Mouse (Mus musculus) adrenal gland, postnatal 14 days (tissue): Measurements from ENCODE around the gene Lasp1. TPM values are rescaled to one million over a fixed set of nuclear protein-coding genes. Genes with fewer than 3 reads are reported as not detected.
"Not testable (repeated sequence)": the region's sequence is repeated elsewhere in the genome, so short reads cannot be mapped to it uniquely, and the experiment has no call there.

Source experiments
- DNase-seq: peaks from one replicate; pipeline ENCODE4 v3.0.0; 2021; ENCODE audit warnings: mixed read lengths
- long read RNA-seq, 2 experiments: library from polyadenylated mRNA; stranded (forward); transcript quantifications; one replicate each; pipeline ENCODE4 v2.0.0; 2021
- total RNA-seq: library from RNA; stranded (reverse); gene quantifications from 2 replicates; pipeline ENCODE4 v1.2.3, GENCODE M21; 2021

Gene Lasp1
- 98.2 and 107 TPM in 2 replicates for total RNA-seq
- long read RNA-seq, experiment 1, transcript Lasp1-205 (3 exons, 758 nt), result minor isoform, 7 of 105 reads
- long read RNA-seq, experiment 1, transcript Lasp1-201 (7 exons, 3,540 nt), result major isoform, 72 of 105 reads
- long read RNA-seq, experiment 1, partial matches to known transcripts, result 7 of 105 reads
- long read RNA-seq, experiment 1, other reads (novel, unspliced or antisense), result 19 of 105 reads
- long read RNA-seq, experiment 2, transcript Lasp1-201 (7 exons, 3,540 nt), result major isoform, 53 of 83 reads
- long read RNA-seq, experiment 2, transcript Lasp1-205 (3 exons, 758 nt), result minor isoform, 7 of 83 reads
- long read RNA-seq, experiment 2, partial matches to known transcripts, result 2 of 83 reads
- long read RNA-seq, experiment 2, other reads (novel, unspliced or antisense), result 21 of 83 reads

GRCm38 (mm10) chr11:97798782-97799145 lies at the start of gene Lasp1:
Gene Lasp1, plus strand, starts transcription at chr11:97799000.
- DNase-seq, result peak; percentile 94

- DNase-seq, result no peak
Measured at GRCm38 (mm10) chr11:97753277-97753676, 45.5 kb upstream of the Lasp1 start.

DNA sequence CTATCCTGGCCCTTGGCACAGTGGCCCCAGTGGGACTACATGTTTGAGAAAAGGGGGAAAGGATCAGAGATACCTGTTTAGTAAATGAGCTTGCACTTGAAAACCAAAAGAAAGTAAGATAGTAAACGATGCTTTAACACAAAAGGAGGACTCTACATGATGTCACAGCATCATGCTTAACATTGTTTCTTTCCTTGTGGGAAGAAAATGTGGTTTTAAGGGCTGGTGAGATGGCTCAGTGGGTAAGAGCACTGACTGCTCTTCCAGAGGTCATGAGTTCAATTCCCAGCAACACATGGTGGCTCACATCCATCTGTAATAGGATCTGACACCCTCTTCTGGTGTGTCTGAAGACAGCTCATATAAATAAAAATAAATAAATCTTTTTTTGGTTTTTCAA lies 40.7 kb upstream of the Lasp1 start:
- DNase-seq, result no peak

- DNase-seq, result no peak
Measured at GRCm38 (mm10) chr11:97758942-97759341, 39.9 kb upstream of the Lasp1 start.

DNA sequence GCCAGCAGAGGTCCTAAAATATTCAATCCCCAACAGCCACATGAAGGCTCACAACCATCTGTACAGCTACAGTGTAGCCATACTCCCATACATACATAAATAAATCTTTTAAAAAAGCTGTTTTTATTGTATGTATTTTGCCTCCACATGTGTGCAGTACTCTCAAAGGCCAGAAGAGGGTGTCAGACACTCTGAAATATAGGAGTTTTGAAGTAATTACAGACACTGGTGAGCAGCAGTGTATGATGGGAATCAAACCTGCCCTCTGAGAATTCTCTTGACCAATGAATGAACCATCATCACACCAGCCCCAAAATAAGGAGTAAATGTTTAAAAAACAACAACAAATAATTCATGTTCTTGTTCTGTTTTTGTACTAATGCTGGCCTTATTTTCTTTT lies 37.2 kb upstream of the Lasp1 start:
- no peak for DNase-seq

GRCm38 (mm10) chr11:97766154-97766881 lies 32.5 kb upstream of the Lasp1 start, which contains the start of gene Cwc25:
Gene Cwc25, minus strand, starts transcription at chr11:97766556.
- DNase-seq, result peak; percentile 97

GRCm38 (mm10) chr11:97769704-97770103 lies 29.1 kb upstream of the Lasp1 start:
- DNase-seq, result no peak

DNA sequence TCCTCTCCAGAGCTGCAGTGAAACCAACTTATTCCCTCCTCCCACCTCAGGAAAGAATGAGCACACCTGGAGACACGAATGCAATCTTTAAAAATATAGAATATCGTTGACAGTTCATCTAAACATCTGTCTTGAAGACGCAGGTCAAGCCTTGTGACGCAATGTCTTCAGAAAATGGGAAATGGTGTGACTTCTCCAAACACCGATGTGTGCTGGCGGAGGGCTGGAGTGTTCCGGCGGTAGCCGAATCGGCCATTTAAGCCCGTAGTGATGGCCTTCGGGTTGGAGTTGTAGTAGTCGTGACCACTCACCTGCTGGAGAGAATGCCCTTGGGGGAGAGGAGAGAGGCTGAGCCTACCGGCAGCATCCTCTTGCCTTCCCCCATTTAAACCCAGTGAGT lies 27.4 kb upstream of the Lasp1 start:
- no peak for DNase-seq

GRCm38 (mm10) chr11:97775186-97775585 lies 23.6 kb upstream of the Lasp1 start:
- DNase-seq, result no peak

- no peak for DNase-seq
Measured at GRCm38 (mm10) chr11:97775808-97776496, 22.8 kb upstream of the Lasp1 start, which contains the start of gene 1700001P01Rik. Gene 1700001P01Rik, minus strand, starts transcription at chr11:97775918.

GRCm38 (mm10) chr11:97776497-97777128 lies 22.2 kb upstream of the Lasp1 start:
- no peak for DNase-seq

DNA sequence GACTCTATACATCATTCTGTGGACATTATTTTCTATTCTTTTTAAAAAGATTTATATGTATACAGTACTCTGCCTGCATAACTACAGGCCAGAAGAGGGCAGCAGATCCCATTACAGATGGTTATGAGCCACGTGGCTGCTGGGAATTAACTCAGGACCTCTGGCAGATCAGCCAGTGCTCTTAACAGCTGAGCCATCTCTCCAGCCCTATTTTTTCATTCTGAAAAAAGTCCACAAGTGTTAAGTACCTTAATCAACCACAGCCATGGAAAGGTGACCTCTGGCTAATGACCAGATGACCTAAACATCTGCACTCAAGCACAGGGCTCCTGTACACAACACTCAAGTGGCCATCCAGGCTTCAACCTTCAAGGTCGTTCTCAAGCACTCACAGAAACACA lies 21.7 kb upstream of the Lasp1 start:
- DNase-seq, result peak; percentile 48

- no peak for DNase-seq
Measured at GRCm38 (mm10) chr11:97778918-97779317, 19.9 kb upstream of the Lasp1 start.

DNA sequence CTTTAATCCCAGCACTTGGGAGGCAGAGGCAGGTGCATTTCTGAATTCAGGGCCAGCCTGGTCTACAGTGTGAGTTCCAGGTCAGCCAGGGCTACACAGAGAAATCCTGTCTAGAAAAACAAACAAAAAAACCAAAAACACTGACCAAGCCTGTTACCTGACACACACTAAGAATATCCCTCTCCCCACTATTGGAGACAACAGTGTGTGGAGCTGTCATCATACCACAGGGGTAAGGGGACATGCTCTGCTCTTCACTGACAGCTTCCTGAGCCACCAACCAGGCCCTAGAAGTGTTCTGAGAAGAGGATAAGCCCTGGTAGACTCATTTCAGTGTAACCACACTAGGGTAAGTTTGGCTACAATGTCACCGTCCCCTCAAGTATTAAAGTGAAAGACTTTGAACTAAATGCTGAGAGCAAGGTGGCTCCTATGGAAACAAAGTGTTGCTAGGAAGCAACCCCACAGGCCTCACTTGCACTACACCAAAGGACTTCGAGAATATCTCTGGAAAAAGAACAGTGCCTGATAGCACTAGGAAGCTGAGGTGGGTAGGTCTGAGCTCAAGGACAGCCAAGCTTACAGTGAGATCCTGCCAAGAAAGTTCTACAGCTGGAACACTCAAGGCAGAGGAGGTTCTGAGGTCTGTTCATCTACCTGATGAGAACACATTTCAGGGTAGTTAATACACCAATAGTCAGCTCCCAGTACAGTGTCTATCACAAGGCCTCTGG lies 18.7 kb upstream of the Lasp1 start:
- DNase-seq, result no peak

DNA sequence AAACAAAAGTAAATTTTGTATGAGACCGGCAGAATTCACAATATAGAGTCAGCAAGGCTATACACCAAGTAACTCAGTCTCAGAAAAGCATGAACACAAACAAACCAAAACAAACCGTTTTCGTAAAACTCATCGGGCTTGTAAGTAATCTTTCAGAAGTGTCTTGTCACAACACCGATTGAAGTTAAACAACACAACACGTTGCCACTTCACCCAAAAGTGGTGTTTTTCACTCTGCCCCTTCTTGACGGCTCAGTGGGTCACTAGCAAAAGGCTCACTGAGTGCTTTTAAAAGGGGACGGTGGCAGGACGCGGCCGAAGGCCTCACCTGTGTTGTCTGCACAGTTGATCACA lies 17.3 kb upstream of the Lasp1 start:
- DNase-seq, result no peak

DNA sequence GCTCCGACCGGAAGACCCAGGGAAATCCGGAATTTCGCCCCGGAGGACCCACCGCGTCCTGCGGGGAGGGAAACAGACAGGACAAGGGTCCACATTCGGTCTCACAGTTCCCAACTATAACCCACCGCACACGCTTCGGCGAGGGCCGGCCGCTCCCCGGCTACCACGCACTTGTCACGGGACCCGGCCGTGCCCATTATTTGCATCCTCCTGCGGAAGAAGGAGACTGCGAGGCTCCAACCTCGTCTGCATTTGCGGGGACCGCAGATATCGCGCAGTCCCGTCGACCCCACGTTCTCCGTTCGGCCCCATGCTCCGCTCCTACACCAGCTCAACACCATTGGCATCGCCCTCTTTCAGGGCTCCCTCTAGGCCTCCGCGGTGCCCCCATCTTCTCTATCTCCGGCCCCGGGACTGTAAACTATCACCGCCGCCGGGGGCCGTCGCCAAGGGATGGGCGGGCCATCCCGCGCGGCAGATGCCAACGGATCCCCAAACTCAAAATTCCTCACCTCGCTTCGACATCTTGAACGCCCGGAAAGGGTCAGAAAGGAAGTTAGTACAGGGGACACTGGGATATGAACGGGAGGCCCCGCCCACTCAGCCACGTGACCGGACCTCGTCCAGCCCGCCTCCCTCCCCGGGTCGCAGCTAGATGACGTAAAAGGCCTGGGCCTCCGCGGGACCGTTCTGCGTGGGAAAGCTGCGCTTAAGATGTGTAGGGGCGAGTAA lies 16.8 kb upstream of the Lasp1 start, which contains the start of gene Rpl23:
Gene Rpl23 (minus strand): TSS at position 606 of the 732 bp plus-strand sequence.
- DNase-seq, result peak; percentile 100

DNA sequence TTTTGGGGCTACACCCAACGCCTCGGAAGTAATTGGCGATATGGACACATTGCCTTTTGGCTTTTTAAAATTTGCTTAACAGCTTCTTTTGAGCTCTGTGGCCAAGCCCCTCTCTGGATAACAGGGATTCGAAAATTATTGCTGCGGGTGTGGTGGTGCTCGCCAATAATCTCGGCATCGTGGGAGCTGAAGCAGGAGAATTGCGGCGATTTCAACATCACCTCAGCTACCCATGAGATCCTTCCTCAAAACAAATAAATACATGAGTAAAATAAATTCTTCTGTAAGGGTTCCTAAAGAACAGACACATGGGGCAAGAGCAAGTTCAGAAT lies 16.3 kb upstream of the Lasp1 start:
- no peak for DNase-seq

DNA sequence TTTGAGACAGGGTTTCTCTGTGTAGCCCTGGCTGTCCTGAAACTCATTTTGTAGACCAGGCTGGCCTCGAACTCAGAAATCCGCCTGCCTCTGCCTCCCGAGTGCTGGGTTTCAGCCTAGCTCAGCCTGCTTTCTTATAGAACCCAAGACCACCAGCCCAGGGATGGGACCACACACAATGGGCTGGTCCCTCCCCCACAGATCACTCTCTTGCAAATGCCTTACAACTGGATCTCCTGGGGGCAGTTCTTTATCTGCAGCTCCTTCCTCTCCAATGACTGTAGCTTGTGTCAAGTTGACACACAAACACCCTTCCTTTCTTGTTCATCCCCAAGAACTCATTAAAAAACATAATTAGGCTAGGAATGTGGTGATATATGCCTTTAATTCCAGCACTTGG lies 10.8 kb upstream of the Lasp1 start:
- DNase-seq, result no peak

GRCm38 (mm10) chr11:97789727-97790126 lies 9.1 kb upstream of the Lasp1 start:
- no peak for DNase-seq

GRCm38 (mm10) chr11:97790778-97791438 lies 7.9 kb upstream of the Lasp1 start:
- DNase-seq, result not testable (repeated sequence)

DNA sequence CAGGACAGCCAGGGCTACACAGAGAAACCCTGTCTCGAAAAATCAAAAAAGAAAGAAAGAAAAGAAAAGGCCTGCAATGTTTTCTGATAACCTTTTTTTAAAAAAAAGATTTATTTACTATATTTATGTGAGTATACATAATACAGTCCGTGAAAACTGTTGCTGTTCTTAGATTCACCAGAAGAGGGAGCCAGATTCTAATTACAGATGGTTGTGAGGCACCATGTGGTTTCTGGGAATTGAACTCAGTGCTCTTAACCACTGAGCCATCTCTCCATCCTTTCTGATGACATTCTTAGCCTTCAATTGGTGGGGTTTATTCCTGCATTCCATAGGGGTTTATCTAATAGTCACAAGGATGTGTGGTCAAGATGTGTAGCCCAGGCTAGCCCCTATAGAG lies 5.6 kb upstream of the Lasp1 start:
- DNase-seq, result peak; percentile 59
